Mouse (Mus musculus): ENCODE measurements at regions not wholly inside any gene's neighbourhood (a gene's known extent, or its start where the extent isn't known, plus 50 kb on each side); places are given as distances from the start of the nearest gene placed in this dataset.

GRCm38 (mm10) chr19:30435054-30435738, 114.3 kb downstream of the Dkk1 start:
- no peak for DNase-seq

DNA sequence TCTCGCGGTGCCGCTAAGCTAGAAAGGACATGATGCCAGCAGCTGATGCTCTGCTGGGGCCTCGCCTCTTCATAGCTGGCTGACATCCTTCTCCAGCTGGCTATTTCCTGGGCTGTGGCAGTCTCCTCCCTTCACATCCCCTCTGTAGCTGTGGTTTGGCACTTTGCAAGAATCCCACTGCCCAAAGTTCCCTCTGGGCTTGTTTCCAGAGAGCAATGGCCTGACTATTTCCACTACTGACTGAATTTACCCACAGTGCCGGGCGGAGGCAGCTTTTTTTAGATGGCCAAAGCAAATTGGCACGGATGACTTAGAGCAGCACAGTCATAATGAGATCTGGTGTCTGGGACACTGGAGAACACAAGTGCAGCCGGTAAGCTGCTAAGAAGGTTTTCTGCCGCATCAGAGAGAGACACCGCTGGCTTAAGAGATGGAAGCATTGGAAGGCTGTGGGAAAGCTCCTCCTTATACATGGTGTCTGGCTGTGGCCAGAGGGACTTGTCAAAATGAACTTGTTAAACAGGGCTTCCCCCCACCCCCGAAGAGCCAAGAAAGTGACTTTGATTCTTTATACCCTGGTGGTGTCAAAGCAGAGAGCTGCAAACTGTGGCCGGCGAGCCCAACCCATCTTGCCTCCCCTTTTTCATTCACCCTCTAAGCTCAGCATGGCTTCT, 98.5 kb downstream of the Dkk1 start:
- no peak for DNase-seq

DNA sequence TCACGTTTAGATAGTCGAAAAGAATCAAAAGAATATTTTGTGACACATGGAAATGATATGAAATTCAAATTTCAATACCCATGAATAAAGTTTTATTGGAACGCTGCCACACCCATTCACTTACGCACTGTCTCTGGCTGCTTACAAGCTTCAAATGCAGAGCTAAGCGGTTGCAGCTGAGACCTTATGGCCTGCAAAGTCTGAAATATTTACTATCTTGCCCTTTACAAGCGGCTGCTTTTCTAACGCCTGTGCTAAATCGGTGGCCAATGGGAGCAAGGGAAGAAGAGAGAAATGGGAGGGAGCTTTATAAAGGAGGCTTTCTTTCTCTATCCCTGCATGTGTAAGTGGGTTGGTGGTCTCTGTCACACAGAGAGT, 97.9 kb downstream of the Dkk1 start:
- DNase-seq, result no peak

- no peak for DNase-seq
These were observed 96.8 kb downstream of the Dkk1 start for GRCm38 (mm10) chr19:30452671-30453070.

- no peak for DNase-seq
These were observed 66.0 kb downstream of the Dkk1 start for GRCm38 (mm10) chr19:30483436-30483835.

DNA sequence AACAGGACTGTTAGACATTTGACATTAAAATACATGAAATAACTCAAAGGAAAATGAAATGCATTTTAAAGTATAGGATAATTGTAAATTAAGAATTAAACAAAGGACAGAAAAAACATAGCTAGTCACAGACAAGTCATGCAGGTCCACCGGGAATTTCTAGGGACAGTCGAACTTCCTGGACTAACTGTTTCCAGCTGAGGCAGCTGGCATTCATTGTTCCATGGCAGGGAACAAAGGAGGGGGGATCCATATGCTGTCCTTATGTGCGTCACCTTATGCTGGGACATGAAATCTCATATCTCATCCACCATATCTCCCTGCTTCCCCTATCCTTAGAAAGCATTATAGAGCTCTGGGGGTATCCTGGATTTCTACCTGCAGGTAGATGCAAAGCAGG, 59.7 kb downstream of the Dkk1 start:
- no peak for DNase-seq

DNA sequence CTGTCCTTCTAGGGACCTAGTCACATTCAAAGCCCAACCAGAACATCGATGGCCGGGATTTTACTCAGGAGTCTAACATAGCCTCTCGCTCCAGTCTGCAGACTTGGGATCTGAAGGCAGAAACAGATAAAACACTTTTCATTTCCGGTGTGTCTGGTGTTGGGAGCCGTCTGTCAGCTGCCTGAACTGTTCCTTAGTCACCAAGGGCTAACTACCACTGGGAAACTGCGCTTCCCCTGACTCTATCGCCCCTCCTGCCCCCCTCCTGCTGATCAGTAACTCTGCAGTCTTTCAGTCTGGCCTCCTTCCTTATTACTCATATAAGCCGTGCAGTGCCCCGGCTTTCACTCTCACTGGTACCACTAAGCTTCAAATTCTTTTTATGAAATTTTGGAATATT, 58.5 kb downstream of the Dkk1 start:
- DNase-seq, result no peak

Data from right cerebral cortex, postnatal 25 days (tissue).